Mouse (Mus musculus): ENCODE data around the gene Tmem91.

GRCm38 (mm10) chr7:25714581-25714980 lies 39.6 kb upstream of the Tmem91 start:
- TF ChIP-seq HCFC1 (IDR thresholded peaks at IDR 0.05; ENCODE audit: borderline replicate concordance, insufficient read depth, low read length) (no peak), ZNF384 (IDR thresholded peaks at IDR 0.05; ENCODE audit: low read depth, low read length) (no peak), ZC3H11A (IDR thresholded peaks at IDR 0.05; ENCODE audit: borderline replicate concordance, low read depth, low read length) (no peak), MAFK (IDR thresholded peaks at IDR 0.05; ENCODE audit: insufficient read depth, low read depth, low read length) (no peak), CHD2 (IDR thresholded peaks at IDR 0.05; ENCODE audit: low read depth, low read length) (no peak)

Data from ES-E14 (cell line).